Mouse (Mus musculus): ENCODE measurements at regions not wholly inside any gene's neighbourhood (a gene's known extent, or its start where the extent isn't known, plus 50 kb on each side); places are given as distances from the start of the nearest gene placed in this dataset.
A peak's percentile ranks its signal among the peaks of the same experiment; 100 is the strongest.
"Not testable (repeated sequence)": the region's sequence is repeated elsewhere in the genome, so short reads cannot be mapped to it uniquely, and the experiment has no call there.

GRCm38 (mm10) chr14:71635091-71635490 lies 856.5 kb downstream of the Gm9195 start:
- no peak for DNase-seq

- DNase-seq, result no peak
These were observed 881.8 kb downstream of the Gm9195 start for GRCm38 (mm10) chr14:71609698-71610301.

- DNase-seq, result no peak
These were observed 887.9 kb downstream of the Gm9195 start for GRCm38 (mm10) chr14:71603710-71604109.

GRCm38 (mm10) chr14:71597859-71598258 lies 893.8 kb downstream of the Gm9195 start:
- DNase-seq, result no peak

GRCm38 (mm10) chr14:71588694-71589240 lies 902.9 kb downstream of the Gm9195 start:
- DNase-seq, result no peak

GRCm38 (mm10) chr14:71588006-71588405 lies 903.6 kb downstream of the Gm9195 start:
- no peak for DNase-seq

GRCm38 (mm10) chr14:71564816-71565215 lies 926.8 kb downstream of the Gm9195 start:
- DNase-seq, result no peak

GRCm38 (mm10) chr14:71561906-71562305 lies 929.7 kb downstream of the Gm9195 start:
- DNase-seq, result no peak

GRCm38 (mm10) chr14:71554324-71554723 lies 937.3 kb downstream of the Gm9195 start:
- not testable (repeated sequence) for DNase-seq

GRCm38 (mm10) chr14:71543580-71543979 lies 943.9 kb upstream of the Fam160b2 start:
- DNase-seq, result no peak

- DNase-seq, result no peak
These were observed 932.5 kb upstream of the Fam160b2 start for GRCm38 (mm10) chr14:71532074-71532659.

GRCm38 (mm10) chr14:71531298-71531697 lies 931.7 kb upstream of the Fam160b2 start:
- no peak for DNase-seq

- peak; percentile 37 for DNase-seq
These were observed 930.8 kb upstream of the Fam160b2 start for GRCm38 (mm10) chr14:71530421-71530820.

GRCm38 (mm10) chr14:71518541-71518940 lies 918.9 kb upstream of the Fam160b2 start:
- DNase-seq, result no peak

GRCm38 (mm10) chr14:71500851-71501250 lies 901.2 kb upstream of the Fam160b2 start:
- DNase-seq, result no peak

- no peak for DNase-seq
These were observed 891.6 kb upstream of the Fam160b2 start for GRCm38 (mm10) chr14:71491201-71491600.

- DNase-seq, result no peak
These were observed 886.7 kb upstream of the Fam160b2 start for GRCm38 (mm10) chr14:71486176-71486970.

GRCm38 (mm10) chr14:71475656-71476055 lies 876.0 kb upstream of the Fam160b2 start:
- DNase-seq, result peak; percentile 16

- no peak for DNase-seq
These were observed 874.3 kb upstream of the Fam160b2 start for GRCm38 (mm10) chr14:71473907-71474306.

GRCm38 (mm10) chr14:71432364-71432763 lies 832.7 kb upstream of the Fam160b2 start:
- DNase-seq, result no peak
